Mouse (Mus musculus): Measurements from ENCODE around the gene Eef2.
A peak's percentile ranks its signal among the peaks of the same experiment; 100 is the strongest.

Eef2 gene

GRCm38 (mm10) chr10:81182336-81183333 is 6.2 kb downstream of the Eef2 start, which contains the start of gene Dapk3:
Gene Dapk3, plus strand, starts transcription at chr10:81183005.
- peak; percentile 100 for DNase-seq

- peak; percentile 91 for DNase-seq
These were observed 7.4 kb downstream of the Eef2 start, which contains the start of gene 4930442H23Rik for GRCm38 (mm10) chr10:81183805-81184204. Gene 4930442H23Rik, minus strand, starts transcription at chr10:81183849.

GRCm38 (mm10) chr10:81184765-81185164 is 8.3 kb downstream of the Eef2 start:
- DNase-seq, result no peak

DNA sequence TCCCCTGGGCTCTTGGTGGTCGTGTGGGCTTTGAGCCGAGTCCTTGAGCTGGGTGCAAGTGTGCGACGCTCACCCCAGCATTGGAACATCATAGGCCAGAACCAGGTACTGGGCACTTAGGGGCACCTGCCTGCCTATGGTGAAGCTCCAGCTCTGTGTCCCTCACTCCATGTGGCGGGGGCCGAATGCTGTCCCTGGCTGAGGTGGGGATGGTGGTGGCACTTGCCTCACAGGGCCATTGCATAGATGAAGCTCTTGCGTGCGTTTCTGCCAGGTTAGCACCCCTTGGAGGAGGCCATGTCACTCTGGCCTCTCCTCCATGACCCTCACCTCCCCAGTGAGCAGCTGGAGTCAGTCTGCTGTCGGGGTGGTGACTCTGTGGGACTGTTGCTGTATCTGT is 10.7 kb downstream of the Eef2 start:
- DNase-seq, result peak; percentile 91

DNA sequence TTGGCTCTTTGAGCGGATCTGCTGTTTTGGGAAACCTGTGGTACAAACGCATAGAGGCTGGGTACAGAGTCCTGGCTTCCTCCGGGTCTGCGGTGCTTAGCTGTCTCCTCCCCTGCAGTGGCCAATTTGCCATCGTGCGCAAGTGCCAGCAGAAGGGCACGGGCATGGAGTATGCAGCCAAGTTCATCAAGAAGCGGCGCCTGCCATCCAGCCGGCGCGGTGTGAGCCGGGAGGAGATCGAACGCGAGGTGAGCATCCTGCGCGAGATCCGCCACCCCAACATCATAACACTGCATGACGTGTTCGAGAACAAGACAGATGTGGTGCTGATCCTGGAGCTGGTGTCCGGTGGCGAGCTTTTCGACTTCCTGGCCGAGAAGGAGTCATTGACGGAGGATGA is 13.4 kb downstream of the Eef2 start:
- peak; percentile 94 for DNase-seq

GRCm38 (mm10) chr10:81190236-81190911 is 13.9 kb downstream of the Eef2 start:
- DNase-seq, result peak; percentile 95

- DNase-seq, result peak; percentile 94
These were observed 14.5 kb downstream of the Eef2 start for GRCm38 (mm10) chr10:81190912-81191321.

DNA sequence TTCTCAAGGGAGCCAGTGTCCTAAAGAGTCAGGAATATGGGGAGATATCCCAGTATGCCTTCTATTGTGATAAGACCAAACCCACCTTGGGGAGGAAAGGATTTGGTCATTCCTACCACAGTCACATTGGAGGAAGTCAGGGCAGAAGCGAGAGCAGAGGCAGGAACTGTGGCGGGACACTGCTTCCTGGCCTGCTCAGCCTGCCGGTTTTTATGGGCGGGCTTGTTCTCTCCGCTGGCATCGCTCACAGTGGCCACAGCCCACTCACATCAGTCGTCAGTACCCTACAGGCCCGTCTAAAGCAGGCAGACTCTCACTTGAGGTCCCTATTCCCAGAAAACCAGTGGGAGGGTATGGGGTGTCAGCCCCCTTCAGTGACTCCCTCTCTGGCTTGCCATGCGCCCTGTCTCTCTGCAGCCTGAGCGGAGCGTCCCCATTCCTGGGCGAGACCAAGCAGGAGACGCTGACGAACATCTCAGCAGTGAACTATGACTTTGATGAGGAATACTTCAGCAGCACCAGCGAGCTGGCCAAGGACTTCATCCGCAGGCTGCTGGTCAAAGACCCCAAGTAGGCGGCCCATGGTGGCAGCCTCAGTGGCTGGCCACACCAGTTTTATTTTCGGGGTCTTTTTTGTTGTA is 15.0 kb downstream of the Eef2 start:
- DNase-seq, result peak; percentile 96

GRCm38 (mm10) chr10:81192270-81192967 is 16.0 kb downstream of the Eef2 start:
- DNase-seq, result peak; percentile 99

DNA sequence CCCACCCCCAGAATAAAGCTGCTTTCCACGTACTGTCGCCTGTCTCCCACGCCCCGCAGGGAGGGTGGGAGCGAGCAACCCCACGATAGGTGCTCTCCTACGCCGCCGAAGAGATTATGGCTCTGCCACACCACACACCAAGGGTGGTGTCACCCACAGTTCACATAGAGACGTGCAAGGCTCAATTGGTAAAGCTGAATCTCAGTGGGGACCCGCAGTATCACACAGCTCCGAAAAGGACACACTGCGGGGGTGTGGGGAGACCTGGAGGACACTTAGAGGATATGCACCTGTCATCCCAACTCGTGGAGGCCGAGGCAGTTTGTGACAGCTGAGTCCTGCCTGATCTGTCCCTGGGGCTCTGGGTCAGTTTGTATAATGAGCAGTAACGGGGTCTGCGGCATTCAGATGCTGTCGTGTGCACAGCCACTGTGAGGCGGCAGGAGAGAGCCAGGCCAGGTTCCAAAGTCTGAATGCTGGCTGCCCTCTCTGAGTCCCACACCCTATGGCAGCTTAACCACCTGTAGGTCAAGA is 16.6 kb downstream of the Eef2 start:
- DNase-seq, result peak; percentile 97

DNA sequence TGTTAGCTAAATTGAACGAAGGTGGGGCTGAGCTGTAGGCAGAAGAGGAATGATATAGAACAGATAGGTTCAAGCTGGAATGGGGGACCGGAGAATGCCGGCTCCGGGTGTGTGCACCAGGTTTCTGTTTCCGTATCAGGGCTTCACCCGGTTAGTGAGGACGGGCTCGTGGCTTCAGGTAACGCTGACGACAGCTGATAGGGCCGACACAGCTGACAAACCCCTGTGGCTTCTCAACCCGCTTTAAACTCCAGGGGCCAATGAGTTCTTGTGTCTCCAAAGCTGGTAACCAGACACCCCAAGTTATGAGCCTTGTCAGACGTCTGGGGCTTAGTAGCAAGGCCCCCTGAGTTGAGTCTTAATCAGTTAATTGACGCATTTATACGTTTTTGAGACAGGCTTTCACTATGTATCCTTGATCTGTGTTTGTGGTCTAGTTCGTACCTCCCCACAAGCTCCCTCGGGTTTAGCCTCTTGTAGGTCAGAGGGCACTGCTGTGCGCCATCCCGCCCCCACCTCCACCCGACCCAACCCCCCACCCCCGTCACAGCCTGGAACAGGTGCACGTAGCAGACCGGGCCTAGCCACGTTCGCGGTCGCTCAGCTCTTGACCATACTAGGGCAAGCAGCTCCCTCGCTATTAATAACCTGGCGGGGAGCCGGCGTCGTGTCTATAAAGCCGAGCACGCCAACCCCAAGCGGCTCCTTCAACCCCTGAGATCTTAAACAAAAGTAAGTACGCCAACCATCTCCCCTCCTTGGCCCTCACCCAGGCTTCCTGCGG is 17.8 kb downstream of the Eef2 start:
- peak; percentile 97 for DNase-seq

DNA sequence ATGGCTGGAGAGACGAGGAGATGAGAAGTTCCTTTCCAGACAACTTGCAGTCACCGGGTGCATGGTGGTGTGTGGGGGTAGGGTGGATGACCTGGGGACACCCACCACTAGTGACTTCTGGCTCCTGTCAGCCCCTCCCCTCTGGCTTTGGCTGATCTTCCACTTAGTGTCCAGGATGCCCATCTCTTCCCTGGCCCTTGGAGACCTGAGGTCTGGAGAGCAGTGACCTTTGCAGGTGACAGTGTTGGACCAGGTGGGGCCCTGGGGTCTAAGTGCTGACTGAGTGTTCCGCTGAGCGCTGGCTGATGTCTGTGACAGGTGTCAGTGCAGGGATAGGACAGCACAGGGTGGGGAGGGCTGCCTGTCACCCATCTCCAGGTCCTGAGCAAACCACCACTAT is 18.9 kb downstream of the Eef2 start:
- DNase-seq, result peak; percentile 94

- peak; percentile 95 for DNase-seq
These were observed 20.1 kb downstream of the Eef2 start for GRCm38 (mm10) chr10:81196470-81197065.

- peak; percentile 97 for DNase-seq
These were observed 20.9 kb downstream of the Eef2 start for GRCm38 (mm10) chr10:81197305-81197704.

DNA sequence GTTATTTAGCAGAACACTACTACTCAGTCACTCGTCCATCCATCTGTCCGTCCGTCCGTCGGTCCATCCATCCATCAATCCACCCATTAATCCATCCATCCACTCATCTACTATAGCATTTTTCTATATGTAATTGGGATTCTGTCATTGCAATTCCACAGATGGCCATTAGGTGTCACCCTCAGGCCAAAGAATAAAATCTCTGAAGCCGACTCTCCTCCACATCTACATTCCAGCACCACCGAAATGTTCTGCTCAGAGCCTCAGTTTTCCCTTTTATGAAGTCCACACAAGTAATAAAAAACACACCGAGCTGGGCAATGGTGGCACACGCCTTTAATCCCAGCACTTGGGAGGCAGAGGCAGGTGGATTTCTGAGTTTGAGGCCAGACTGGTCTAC is 21.8 kb downstream of the Eef2 start:
- DNase-seq, result peak; percentile 89

- DNase-seq, result peak; percentile 88
These were observed 22.6 kb downstream of the Eef2 start for GRCm38 (mm10) chr10:81198990-81199389.

DNA sequence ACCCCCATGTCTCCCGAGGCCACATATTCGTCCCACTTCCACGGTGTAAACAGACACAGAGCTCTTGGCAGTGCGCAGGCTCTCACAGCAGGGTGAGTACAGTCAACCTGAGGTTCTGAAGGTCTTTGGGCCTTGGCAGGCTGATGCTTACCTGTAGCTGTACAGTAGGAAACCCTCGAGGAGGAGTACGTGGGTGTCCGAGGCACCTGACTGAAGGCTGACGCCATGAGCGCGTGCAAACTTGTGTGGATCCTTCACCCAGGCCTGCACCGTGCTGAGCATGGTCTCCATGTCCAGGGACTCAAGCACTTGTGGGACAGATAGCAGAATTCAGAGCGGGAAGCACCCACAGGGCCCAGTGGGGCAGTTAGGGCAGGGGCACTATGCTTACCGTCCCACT is 23.7 kb downstream of the Eef2 start:
- peak; percentile 93 for DNase-seq

DNA sequence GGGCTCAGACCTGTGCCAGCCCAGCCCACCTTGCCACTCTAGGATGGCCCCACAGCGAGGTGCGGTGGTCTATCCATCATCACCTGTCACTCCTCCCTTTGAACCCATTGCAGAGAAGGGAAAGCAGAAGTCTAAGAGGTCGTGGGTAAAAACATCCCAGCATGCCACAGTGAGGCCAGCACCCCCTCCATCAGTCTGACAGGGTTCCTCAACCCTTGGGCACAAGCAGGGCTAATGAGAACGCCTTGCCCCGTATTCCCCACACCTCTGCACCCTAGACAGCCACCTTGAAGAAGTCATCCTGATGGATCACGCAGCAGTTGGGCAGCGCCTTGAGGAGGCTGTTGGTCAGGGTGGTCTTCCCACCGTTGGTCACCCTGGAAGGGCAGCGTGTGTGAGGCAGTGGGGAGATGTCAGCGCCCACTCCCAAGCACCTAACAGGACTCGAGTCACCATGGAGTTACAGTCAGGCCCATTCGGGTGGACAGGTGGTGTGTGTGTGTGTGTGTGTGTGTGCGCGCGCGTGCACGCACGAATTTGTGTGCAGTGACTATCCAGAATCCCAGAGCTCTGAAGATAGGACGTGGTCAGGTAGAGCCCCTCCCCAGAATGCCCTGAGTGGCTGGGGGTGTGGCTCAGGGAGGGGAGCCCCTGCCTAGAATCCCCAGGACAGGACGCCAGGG is 24.3 kb downstream of the Eef2 start:
- DNase-seq, result peak; percentile 93

DNA sequence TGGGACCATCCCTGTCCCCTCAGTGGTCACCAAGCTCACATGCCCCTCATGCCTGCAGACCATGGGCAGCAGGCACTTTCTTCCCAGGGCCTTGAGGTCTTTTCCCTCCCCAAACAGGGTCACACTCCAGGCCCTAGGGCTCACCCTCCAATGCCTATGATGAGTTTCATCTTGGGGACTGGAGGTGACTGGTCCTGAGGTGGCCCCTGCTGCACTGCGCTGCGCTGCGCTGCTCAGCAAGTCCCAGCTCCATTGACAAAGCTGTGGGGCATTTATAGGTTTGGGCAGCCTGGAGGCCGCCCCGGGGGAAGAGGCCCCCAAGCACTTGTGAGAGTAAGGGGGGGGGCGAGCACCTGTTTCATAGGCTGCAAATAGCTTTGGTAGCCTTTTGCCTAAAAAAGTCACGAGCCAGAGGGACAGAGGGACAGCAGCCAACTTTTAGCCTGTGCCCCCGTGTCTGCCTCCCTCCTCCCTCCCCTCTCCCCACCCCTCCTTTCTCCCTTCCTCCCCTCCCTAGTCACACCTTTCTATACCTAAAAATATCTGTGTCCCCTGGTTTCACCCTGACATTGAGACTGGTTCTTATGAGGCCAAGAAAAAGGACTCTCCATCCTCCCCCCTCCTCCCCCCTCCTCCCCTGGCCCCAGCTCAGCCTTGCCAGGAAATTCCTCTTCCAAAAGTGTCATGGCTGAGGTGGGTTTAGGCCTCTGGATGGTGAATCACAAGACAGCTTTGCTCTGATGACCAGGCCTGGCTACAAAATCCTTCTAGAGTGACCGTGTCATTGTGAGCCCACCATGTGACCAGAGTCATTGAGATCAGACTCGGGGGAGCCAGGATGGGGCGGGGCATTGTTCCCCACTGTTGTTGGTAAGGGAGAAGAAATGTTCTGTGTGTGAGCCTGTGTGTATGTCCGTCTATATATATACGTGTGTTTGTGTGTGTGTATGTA is 25.7 kb downstream of the Eef2 start, which contains the start of gene Nmrk2:
Nmrk2 (minus strand) TSS at position 245 of the 952 bp plus-strand sequence.
- DNase-seq, result peak; percentile 98

Data from heart, adult 11 months (tissue).